ENCODE assay signal across 9 mouse cellular contexts in genomic region chr10:95440566-95440965, GRCm38 (mm10). TPM values are rescaled to one million over a fixed set of nuclear protein-coding genes. Genes with fewer than 3 reads are reported as not detected.
DNase-seq lines count a peak whose midpoint lies in the region; ATAC-seq and TF ChIP-seq lines count a peak whose summit lies in the region.
"Had no signal": no experiment of that assay in that cellular context is flagged by ENCODE, and none has a peak within 500 bp of the region (broad histone marks: within the 10 kb centered on the region; RNA-seq: fewer than 3 reads in every experiment).

No protein-coding gene starts in this region.

- no peak overlapping the region for H3K9ac ChIP-seq in liver, embryonic 14.5 days (replicated peaks)
- H3K9ac ChIP-seq in neural tube, embryonic 15.5 days (replicated peaks), result no peak overlapping the region

- no peak overlapping the region for H3K4me3 ChIP-seq in liver, embryonic 14.5 days (ENCODE audit: insufficient read depth in 1 of 2, low read depth in 2 of 2, low read length in 2 of 2)
- H3K4me3 ChIP-seq in embryonic facial prominence, embryonic 10.5 days, result no peak overlapping the region
- no peak overlapping the region for H3K4me3 ChIP-seq in neural tube, embryonic 15.5 days (replicated peaks)

- no peaks in the 10 kb centered on the region for H3K27me3 ChIP-seq in liver, embryonic 14.5 days (ENCODE audit: control insufficient read depth, insufficient read depth, low read length)
- H3K27me3 ChIP-seq in embryonic facial prominence, embryonic 10.5 days (replicated peaks; ENCODE audit: low read depth, poor library complexity, severe bottlenecking), result no peaks in the 10 kb centered on the region
- no peaks in the 10 kb centered on the region for H3K27me3 ChIP-seq in neural tube, embryonic 15.5 days (replicated peaks)

- H3K9me3 ChIP-seq in liver, embryonic 14.5 days (ENCODE audit: control insufficient read depth, low read length), result no peaks in the 10 kb centered on the region
- H3K9me3 ChIP-seq in embryonic facial prominence, embryonic 10.5 days, result no peaks in the 10 kb centered on the region
- H3K9me3 ChIP-seq in neural tube, embryonic 15.5 days (replicated peaks), result no peaks in the 10 kb centered on the region

- H3K27ac ChIP-seq in liver, embryonic 14.5 days, result no peak overlapping the region
- H3K27ac ChIP-seq in embryonic facial prominence, embryonic 10.5 days (replicated peaks), result no peak overlapping the region
- H3K27ac ChIP-seq in neural tube, embryonic 15.5 days (replicated peaks), result no peak overlapping the region

- TF ChIP-seq EP300 in liver, embryonic 14.5 days (IDR thresholded peaks at IDR 0.05; ENCODE audit: low read depth), result no peak

- no peak for ATAC-seq in liver, embryonic 14.5 days (ENCODE audit: insufficient read depth)
- ATAC-seq in neural tube, embryonic 15.5 days (ENCODE audit: low FRiP score), result no peak

- H3K4me1 ChIP-seq in liver, embryonic 14.5 days (replicated peaks; ENCODE audit: control insufficient read depth in 2 of 2, insufficient read depth in 2 of 2, low read length in 1 of 2), result no peaks in the 10 kb centered on the region
- 0 out of 2 replicates have a peak, but pooled peaks cover 3% of the 10 kb centered on the region for H3K4me1 ChIP-seq in embryonic facial prominence, embryonic 10.5 days
- no peaks in the 10 kb centered on the region for H3K4me1 ChIP-seq in neural tube, embryonic 15.5 days

- 35% methylated on average over 2 of the region's 2 CpGs for WGBS in liver, embryonic 14.5 days (ENCODE audit: insufficient replicate concordance)
- WGBS in embryonic facial prominence, embryonic 10.5 days, result 39% methylated on average over 2 of the region's 2 CpGs
- WGBS in neural tube, embryonic 15.5 days, result 71% methylated on average over 2 of the region's 2 CpGs

- H3K4me2 ChIP-seq in liver, embryonic 14.5 days (ENCODE audit: low read depth), result no peak overlapping the region
- no peak overlapping the region for H3K4me2 ChIP-seq in neural tube, embryonic 15.5 days

- TF ChIP-seq CTCF in liver, embryonic 14.5 days (IDR thresholded peaks at IDR 0.05; ENCODE audit: low read depth), result peak; percentile 12; the same call in 1 of the 2 replicates

- DNase-seq in embryo, embryonic 10 days (ENCODE audit: low spot score), result peak; percentile 51
- no peak for DNase-seq in embryo, embryonic 9.5 days (ENCODE audit: extremely low spot score)
- no peak for DNase-seq in liver, embryonic 14.5 days (ENCODE audit: low read depth in 3 of 3, low spot score in 3 of 3)
- no peak for DNase-seq in liver
- peak; percentile 6 to 10 for DNase-seq in B cell, adult 2 months
- peak; percentile 34 for DNase-seq in embryonic facial prominence, embryonic 10.5 days (ENCODE audit: low spot score)
- no peak for DNase-seq in cerebellum, adult 18-20 months
- DNase-seq: cerebellum, adult 9-11 months had no signal

- no peaks in the 10 kb centered on the region for H3K36me3 ChIP-seq in liver, embryonic 14.5 days (replicated peaks; ENCODE audit: control insufficient read depth, insufficient read depth, low read depth)
- H3K36me3 ChIP-seq in embryonic facial prominence, embryonic 10.5 days (replicated peaks), result no peaks in the 10 kb centered on the region
- no peaks in the 10 kb centered on the region for H3K36me3 ChIP-seq in neural tube, embryonic 15.5 days

RNA-seq across cellular contexts. Expression of gene Socs2, which starts 23.6 kb away (rescaled TPM):
- polyA plus RNA-seq in liver, embryonic 14.5 days (2012; rRNA removed), result 1.4 and 1.5 TPM in 2 replicates
- 4.9 and 5.4 TPM in 2 replicates for polyA plus RNA-seq in liver, embryonic 14.5 days (2014; fragmentation: Nextera tagmentation; extraction: Ambion mirVana)
- polyA plus RNA-seq in embryonic facial prominence, embryonic 10.5 days (2016; fragmentation: Nextera tagmentation; extraction: Ambion mirVana), result 36.1 and 46.7 TPM in 2 replicates
- 106 and 126 TPM in 2 replicates for polyA plus RNA-seq in neural tube, embryonic 15.5 days (2015; fragmentation: Nextera tagmentation; extraction: Ambion mirVana)

Comparison
In these comparisons a context has a peak if more than half of its experiments do, and no peak if none do; other contexts are left out.
1. DNase-seq: peak in embryo, embryonic 10 days (single experiment), B cell, adult 2 months (2 of 2) and embryonic facial prominence, embryonic 10.5 days (single experiment); none in embryo, embryonic 9.5 days (single experiment), liver, embryonic 14.5 days (0 of 3), liver (single experiment) and cerebellum, adult 18-20 months (0 of 2).